Mouse (Mus musculus) frontal cortex, postnatal 14 days (tissue): ENCODE results near the gene Nudt11.
A peak's percentile ranks its signal among the peaks of the same experiment; 100 is the strongest.
"Not testable (repeated sequence)": the region's sequence is repeated elsewhere in the genome, so short reads cannot be mapped to it uniquely, and the experiment has no call there.

Experiments
- DNase-seq, 2 experiments: peaks; one replicate each; pipeline ENCODE4 v3.0.0; 2022; ENCODE audit warnings: low spot score in 2 of 2

Nudt11 gene

GRCm38 (mm10) chrX:6047066-6047935, at the start of gene Nudt11:
TSS of gene Nudt11 (plus strand) at chrX:6047453.
- peak in 1 of 2 experiments; percentile 7 for DNase-seq

GRCm38 (mm10) chrX:6047936-6048614, 822 bp downstream of the Nudt11 start:
- DNase-seq, result not testable (repeated sequence)

- no peak for DNase-seq
Observed at GRCm38 (mm10) chrX:6061563-6061962, 14.3 kb downstream of the Nudt11 start.

- no peak for DNase-seq
Observed at GRCm38 (mm10) chrX:6082954-6083680, 35.9 kb downstream of the Nudt11 start, which contains the start of gene AU022751. TSS of gene AU022751 (minus strand) at chrX:6083419.

- DNase-seq, result no peak
Observed at GRCm38 (mm10) chrX:6091547-6091946, 44.3 kb downstream of the Nudt11 start.

- peak; percentile 22 to 33 for DNase-seq
Observed at GRCm38 (mm10) chrX:6091996-6092757, 44.9 kb downstream of the Nudt11 start.
